Mouse (Mus musculus): ENCODE measurements around the gene Psmg4.

Psmg4 gene

DNA sequence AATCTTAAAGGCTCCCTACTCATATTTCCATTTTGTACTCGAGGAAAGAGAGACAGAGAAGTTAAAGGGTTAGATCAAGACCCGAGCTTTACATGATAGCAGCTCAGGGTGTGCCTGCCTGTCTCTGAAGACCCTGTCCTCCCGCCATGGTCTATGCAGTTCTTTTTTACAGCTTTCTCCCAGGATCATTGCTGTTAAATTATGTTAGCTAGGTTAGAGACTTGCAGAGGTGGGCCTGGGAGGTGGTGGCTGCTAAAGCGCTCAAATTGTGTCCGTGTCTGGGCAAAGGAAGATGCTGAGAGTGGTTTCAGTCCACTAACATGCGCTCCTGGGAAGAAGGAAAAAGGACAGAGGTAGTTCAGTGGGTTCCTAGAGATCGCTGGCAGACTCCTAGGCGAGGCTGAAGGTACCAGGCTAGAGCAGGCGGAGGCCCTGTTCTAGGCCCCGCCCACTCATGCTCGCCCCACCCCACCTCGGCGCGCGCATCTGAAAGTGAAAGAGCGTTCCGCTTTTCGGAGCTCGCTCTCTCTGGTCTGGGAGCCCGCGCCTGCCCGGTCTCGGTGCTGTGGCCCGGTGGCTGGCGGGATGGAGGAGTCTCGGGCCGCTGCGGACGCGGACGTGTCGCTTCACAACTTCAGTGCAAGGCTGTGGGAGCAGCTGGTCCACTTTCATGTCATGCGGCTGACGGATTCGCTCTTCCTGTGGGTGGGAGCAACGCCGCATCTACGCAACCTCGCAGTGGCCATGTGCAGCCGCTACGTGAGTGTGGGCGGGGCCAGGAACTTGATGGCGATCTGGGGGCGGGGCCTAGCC, at the start of gene Psmg4:
Psmg4 (plus strand) TSS at position 474 of the 813 bp plus-strand sequence.
- DNase-seq = peak; percentile 97

DNA sequence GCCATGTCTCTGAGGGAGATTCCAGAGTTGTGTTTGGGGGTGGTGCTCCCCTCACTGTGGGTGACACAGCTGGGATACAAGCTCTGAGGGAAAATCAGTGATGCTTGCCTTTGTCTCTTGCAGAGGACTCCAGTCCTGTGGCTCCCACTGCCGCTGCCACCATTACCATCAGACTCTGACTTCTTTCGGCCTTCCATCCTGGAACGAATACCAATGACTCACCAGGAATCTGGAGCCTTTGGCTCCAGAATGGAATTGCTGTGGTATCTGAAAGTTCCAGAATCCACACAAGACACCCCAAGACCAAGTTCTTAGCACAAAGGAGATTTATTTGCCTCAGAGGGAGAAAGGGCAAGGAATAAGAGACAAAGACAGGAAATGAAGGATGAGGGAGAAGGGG, 49.7 kb upstream of the Psmg4 start:
- no peak for DNase-seq

DNA sequence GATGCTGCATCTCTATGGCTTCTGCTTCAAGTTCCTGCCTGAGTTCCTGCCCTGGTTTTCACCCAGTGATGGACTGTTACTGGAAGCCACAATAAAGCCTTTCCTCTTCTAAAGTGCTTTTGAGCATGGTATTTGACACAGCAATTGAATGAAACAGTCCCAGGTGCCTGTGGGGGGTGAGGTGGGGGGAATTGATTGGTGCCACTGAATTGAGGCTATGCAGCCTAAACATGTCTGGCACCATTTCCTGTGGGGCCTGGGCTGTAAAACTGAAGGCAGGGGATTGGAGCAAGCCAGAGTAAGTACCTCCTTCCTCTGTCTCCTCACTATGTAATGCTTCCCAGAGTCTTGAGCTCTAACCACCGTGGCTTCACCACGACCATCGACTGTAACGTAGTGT, 48.1 kb upstream of the Psmg4 start:
- no peak for DNase-seq

DNA sequence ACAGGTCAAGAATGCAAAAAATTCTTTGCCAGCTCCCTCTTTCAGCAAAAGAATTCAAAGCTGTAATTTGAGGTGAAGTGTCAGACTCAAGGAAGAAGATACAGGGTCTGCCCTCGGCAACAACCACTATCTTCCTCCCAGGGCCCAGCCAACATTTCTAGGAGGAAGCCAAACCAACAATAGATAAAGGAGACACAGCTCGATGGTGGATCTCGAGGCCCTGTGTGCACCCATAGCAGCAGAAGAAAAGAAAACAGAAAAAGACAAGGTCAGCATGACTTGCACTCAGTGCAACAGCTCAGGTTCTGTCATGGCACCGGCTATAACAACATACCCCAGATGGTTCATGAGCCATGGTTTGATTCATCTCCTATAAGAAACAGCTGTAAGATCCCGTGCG, 46.3 kb upstream of the Psmg4 start:
- no peak for DNase-seq

DNA sequence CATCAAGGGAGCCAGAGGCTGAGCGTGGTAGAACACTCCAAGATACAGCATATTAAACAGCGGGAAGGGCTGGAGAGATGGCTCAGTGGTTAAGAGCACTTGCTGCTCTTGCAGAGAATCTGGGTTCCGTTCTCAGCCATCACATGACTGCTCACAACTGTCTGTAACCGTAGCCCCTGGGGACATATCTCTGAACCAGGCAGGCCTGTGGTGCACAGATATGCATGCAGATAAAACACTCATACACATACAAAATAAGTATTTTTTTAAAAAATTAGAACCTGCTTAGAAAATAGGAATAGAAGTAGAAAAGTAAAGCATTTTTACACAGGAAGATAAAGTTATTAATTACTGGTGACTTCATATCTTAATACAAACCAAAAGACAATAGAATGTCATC, 43.9 kb upstream of the Psmg4 start:
- DNase-seq = no peak

DNA sequence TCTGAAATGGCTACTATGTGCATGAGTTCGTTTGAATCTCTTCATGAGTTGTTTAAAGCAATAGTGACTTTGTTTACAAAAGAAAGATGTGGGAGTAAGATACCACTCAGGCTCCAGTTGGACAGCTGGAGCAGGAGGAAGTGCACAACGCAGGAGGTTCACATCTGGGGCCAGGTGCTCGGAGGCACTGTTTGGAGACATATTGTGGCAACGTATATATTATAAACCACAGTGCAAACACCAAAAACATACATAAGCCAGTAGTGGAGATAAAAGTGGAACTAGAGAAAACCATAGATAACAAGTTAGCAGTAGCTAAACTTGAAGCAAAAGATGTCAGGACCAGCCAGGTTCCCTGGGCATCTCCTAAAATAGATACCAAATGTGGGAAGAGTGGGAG, 43.4 kb upstream of the Psmg4 start:
- no peak for DNase-seq

DNA sequence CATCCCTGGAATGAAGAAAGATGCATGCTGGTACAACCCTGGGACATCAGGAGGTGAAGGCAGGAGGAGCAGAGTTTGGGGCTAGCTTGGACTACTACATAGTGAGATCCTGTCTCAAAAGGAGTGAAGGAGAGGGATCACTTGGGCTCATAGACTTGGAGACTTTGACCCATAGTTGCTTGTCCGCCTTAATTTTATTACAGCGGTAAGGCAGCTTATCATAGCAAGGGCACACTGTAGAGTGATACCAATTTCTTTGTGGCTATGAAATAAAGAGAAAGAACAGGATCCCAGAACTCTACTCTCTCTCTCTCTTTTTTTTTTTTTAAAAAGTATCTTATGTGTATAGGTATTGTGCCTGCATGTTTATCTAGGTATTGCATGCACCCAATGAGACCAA, 42.2 kb upstream of the Psmg4 start:
- no peak for DNase-seq

DNA sequence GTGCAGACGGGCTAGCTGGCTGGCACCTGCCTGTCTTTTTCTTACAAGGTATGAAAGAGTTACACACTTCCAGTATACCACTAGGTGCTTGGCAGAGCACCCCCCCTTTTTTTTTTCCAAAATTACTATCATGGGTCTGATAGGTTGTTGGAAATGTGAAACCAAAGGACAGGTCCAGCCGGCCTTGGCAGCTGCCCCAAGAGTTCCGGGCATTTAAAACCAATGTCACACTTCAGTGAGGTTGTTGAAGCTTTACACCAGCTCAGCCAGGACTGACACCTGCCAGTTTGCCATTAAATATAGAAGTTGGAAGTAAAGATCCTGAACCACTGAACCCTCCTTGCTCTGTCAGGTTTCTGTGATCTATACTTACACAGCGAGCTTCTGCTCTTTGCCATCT, 37.1 kb upstream of the Psmg4 start:
- no peak for DNase-seq

DNA sequence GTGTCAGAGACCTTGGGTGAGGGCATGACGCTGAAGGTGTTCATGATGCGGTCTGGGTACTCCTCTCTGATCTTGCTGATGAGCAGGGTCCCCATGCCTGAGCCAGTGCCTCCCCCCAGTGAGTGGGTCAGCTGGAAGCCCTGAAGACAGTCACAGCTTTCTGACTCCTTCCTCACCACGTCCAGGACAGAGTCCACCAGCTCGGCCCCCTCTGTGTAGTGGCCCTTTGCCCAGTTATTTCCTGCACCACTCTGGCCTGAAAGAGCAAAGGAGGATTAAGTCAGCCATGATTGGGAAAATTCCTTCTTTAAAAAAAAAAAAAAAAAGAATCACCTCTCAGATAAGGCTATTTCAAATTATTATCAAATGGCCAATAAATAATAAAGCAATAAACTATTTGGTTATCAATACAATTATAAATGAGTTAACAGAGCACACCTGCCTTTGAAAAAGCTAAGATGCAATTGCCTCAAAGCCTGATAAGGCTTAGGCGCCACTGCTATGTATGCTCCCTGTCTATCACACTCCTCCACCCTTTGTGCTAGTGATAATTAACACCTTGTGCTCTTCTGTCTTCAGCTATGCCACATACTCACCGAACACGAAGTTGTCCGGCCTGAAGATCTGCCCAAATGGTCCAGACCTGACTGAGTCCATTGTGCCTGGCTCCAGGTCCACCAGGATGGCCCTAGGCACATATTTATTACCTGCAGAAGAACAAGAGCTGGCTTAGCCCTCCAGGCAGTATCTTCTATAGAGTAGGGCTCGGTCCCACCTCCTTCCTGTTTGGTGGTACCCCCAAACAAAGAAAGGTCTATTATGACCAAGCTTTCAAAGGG, 34.3 kb upstream of the Psmg4 start:
- DNase-seq = no peak

DNA sequence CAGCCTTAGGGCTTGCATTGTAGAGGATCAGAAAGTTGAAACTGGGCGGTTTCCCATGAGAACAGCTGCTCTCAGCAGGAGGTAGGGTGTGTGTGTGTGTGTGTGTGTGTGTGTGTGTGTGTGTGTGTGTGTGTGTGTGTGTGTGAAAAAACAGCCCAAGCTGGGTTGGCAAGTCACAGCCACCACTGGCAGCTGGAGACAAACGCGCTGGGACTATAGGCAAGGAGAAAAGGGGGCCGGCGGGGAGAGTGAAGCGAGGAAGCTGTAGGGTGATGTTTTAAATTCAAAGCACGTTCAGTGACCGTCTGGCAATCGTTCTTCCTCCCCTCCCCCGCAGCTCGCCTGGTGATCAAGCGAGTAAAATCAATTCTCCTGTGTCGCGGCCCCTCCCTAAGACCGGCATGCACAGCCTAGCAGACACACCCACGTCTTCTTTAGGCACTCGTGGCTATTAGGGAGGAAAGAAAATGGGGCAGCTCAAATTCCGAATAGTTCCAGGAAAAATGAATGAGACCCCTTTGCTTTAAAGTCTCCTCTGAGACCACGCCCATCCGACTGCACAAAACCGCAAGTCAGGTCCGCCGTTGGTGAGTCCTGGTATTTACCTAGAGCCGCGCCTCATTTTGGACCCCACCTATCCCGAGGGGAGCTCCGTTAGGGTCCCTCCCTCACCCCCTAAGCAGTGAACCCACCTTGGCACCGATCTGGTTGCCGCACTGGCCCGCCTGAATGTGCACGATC, 33.1 kb upstream of the Psmg4 start:
- peak; percentile 55 for DNase-seq

DNA sequence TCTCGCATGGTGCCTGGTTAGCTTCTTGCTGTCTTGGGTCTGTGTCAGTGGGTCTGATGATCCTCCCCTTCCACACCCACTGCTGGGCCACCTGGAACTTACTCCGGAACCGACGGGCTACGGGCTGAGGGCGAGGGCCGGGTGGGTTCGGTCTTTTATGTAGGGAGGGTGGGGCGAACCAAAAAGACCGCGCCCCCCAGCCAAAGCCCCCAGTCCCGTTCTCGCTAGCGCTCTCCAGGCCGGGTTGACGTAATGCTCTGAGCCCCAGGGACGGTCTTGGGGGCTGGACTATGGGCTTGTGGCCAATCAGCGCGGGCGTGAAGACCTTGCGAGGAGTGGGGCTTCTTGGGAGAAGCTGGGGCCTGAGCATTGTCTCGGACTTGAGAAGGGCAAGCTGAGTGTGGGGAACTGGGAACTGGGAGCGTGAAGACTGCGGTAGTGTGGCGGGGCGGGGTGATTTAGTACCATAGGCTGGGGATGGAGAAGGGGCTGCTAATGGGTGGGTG, 32.5 kb upstream of the Psmg4 start, which contains the start of gene Tubb2b:
Tubb2b (minus strand) TSS at position 241 of the 506 bp plus-strand sequence.
- peak; percentile 38 for DNase-seq

DNA sequence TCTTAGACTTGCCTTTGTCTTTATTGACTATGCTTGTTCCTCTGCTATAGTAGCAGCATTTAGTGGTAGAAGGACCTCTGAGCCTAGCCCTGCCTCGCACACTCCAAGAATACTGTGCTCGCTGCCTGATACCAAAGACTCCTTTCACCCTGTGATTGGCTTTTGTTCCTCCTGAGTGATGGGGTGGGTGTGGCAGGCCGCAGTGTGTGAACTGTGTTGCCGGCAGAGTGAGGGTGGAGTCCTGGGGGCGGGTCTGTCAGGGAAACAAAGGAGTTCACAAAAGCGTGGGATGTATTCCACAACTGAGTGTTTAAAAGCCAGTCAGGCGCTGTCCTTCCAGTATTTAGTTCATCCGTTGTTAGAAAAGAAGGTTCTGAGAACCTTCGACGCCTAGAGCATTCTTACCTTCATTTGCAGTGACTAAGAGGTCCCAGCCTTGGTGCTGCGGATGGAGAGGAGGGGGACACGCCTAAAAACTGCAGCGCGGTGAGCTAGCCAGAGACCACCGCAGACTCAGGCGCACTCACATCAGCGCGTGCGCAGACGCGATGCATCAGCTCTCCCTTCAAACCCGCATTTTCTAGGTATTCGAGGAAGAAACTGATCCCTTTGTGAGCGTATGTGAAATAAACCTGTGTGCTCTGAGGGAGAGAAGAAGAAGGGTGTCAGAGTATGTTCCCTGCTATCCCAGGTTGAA, 31.6 kb upstream of the Psmg4 start:
- DNase-seq = peak; percentile 63

DNA sequence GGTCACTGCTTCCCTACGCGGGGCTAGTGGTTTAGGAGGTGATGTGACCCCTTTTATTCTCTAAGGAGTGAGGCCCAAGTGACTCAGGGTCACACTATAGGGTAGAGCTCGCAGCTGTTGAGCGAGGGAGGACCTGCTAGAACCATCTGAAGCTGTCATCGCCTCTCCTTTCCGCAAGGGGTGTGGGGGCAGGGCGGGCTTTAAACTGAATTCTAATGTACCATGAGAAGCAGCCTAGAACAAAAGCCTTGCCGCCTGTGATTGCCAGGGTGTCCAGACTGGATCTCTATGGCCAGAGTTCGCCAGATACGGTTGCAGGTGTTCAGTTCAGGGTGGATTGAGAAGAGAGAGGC, 31.1 kb upstream of the Psmg4 start:
- peak; percentile 31 for DNase-seq

DNA sequence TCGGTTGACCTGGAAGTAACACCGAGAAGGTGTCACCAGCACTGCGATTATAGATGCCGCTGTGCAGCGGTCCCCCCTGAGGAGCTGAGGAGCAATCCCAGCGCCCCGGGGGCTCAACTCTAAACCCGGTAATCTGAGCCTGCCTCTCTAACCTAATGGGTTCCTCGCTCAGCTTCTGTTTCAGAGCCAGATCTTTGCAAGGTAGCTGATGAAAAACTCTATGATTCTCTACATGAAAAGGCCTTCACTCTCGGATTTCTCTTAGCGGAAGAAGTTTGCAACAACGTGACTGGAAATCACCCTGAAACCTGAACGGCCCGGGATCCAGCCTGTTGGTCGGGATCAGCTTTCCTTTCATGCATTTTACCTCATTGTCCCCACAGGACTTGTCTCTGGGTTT, 30.5 kb upstream of the Psmg4 start:
- no peak for DNase-seq

DNA sequence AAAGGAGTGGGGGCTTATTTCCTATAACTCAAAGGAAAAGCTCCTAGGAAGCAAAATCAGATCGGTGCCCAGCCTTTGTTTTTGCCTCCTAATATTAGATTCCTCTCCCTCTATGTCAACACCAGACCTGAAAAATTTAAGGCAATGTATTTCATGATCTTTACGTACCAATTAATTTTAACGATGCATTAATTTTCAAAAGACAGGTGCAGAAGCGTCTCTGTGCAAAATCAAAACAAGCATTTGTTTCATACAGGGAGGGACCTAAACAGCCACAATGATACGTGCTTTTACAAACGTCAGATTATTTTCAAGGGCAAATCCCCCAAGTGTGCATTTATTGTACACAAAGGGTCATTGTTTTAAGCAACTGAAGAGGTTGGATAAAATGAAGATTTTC, 29.9 kb upstream of the Psmg4 start:
- DNase-seq = no peak

DNA sequence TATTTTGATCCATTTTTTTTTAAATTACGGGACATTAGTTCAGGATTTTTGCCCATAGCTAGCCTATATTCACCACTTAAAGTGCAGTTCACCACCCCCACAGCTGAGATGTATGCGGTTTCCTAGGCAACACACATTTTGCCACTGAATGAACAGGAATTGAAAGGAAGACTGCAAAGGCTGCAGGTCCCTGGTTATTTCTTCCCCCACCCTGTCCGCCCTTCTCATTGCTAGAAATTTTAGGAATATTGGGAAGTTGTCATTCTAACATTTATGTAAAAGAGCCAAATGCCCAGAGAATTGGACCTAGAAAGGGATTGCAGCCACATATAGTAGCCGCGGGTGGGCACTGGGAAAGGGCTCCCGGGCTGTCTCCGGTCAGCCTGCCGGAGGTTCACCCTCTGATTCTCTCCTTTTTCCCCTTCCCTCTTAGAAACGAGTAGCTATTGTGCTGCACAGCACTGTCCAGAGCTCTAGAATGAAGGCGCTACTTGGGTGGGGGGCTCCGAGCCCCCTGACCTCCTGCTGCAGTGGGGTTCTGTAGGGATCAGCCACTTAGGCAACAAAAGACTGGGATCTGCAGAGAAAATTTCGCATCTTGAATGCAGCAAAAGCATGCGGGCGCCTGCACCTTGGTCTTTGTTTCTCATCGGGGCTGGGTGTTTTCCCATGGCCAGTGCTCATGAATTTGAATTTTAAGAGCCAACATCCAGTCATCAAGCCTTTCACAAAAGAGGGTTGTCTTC, 29.3 kb upstream of the Psmg4 start:
- DNase-seq = no peak

DNA sequence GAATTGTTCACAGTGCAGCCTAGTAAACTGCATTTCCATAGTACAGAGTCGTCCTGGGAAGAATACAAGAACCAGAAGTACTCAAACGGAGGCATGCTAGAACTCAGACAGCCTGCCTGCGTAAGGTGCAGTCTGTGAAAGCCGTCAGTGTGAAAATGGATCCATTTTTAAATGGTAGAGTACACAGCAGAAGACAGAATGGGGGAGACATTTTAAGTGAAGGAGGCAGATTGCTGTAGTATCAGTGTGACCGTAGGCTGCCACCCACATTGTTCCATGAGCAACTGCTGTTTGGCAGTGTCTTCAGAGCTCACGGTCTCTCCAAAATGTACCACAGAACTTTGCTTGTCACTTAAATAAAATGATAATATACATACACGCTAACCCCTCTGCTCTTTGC, 28.5 kb upstream of the Psmg4 start:
- DNase-seq = no peak

DNA sequence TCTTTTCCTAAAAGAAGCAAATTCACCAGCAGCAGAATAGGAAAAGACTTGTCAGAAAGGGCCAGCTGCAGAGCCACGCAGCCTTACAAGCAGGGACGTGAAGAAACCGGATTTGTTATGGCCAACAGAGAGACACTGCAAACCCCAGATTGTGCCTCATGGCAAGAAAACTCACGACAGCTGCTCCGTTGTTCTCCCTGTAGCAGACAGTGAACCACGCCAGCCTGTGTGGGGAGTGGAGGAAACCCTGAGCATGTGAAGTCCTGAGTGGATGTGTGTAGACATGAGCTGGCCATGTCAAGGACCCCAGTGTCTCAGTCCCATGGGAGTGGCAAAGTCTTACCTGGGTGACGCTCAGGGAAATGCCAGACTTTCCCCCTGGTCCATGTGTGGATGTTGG, 26.2 kb upstream of the Psmg4 start:
- no peak for DNase-seq

DNA sequence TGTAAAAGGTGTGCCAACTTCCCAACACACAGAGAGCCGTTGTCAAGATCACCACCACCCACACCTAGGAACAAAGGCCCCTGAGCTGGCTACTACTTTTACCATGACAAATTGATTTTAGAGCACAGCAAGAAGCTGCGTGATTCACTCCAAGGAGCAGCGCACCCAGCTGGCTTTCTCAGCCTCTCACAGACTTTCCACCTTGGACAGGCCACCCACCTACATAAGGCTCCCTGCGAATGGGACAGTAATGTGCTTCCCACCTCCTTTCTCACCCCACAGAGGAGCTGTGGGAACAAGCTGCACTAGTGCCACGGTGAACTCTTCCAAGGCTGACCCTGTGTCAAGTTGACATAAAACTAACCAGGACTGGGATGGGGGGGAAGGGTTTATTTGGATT, 19.4 kb upstream of the Psmg4 start:
- DNase-seq = no peak

DNA sequence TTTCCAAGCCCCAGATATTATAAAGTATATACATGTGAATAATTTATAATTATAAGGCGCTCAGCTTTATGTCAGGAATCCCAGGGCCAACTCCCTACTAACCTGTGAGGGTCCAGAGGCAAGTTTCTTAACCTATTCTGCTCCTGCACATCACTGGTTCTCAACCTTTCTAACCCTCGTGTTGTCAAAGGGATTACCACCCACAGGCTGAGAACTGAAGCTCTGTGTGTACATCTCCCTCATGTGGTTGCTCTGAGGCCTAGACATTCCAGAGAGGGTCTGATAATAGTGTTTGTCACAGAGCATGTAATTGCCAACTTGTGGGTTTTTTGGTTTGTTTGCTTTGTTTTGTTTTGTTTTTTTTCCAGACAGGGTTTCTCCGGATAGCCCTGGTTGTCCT, 15.8 kb upstream of the Psmg4 start:
- DNase-seq = no peak

DNA sequence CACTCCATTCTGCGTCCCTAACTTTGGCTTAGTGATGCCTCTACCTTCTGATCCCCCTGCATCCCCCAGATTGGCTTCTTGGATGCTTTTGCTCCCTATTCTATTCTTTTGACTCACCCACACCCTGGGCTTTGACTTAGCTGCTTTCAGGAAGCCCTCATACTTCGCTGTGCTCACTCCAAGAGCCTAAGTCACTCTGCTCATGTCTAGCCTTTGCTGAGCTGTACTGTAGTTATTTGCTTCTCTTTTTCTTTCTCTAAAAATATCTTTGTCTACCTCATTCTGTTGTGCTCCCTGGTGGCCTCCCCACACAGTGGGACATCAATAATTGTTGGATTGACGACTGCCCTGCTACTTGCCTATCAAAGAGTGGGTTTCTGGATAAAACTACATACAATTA, 14.6 kb upstream of the Psmg4 start:
- DNase-seq = no peak

All from lung, postnatal 36 days (tissue).